Mouse (Mus musculus) ES-E14 (cell line): ENCODE measurements around the gene Rnase13. TPM values are rescaled to one million over a fixed set of nuclear protein-coding genes. Genes with fewer than 3 reads are reported as not detected.

Source experiments
- DNase-seq: peaks from one replicate; pipeline ENCODE4 v3.0.0-alpha.2; 2013; ENCODE audit warnings: low read depth, low spot score
- H3K27ac ChIP-seq: 2 replicates; pipeline ENCODE4 v1.5.1; 2012; ENCODE audit warnings: low read depth, mild to moderate bottlenecking, low read length, moderate library complexity, mixed read lengths; ENCODE audit not compliant: poor library complexity, insufficient read depth, severe bottlenecking
- H3K36me3 ChIP-seq: 2 replicates; pipeline ENCODE4 v1.6.1; 2012; ENCODE audit warnings: mild to moderate bottlenecking, low read length, moderate library complexity, mixed read lengths; ENCODE audit not compliant: control insufficient read depth, poor library complexity, insufficient read depth, severe bottlenecking
- H3K4me1 ChIP-seq, 2 experiments: fragments of 150-350 bp in 1 of 2; sonication (generic) in 1 of 2; 2 replicates each; pipeline ENCODE4 v1.6.1; 2012; ENCODE audit warnings: low read length in 2 of 2, mild to moderate bottlenecking in 1 of 2, mixed read lengths in 1 of 2; ENCODE audit not compliant: control insufficient read depth in 2 of 2, insufficient read depth in 2 of 2, poor library complexity in 1 of 2
- H3K4me3 ChIP-seq, 2 experiments: fragments of 150-350 bp in 1 of 2; sonication (generic) in 1 of 2; 2 replicates each; pipeline ENCODE4 v1.5.1; 2012; ENCODE audit warnings: low read length in 2 of 2, low read depth in 1 of 2, mild to moderate bottlenecking in 1 of 2, mixed read lengths in 1 of 2; ENCODE audit not compliant: insufficient read depth in 1 of 2, poor library complexity in 1 of 2, severe bottlenecking in 1 of 2
- H3K9ac ChIP-seq: 2 replicates; pipeline ENCODE4 v1.6.1; 2012; ENCODE audit warnings: low read depth, mild to moderate bottlenecking, low read length, mixed read lengths; ENCODE audit not compliant: poor library complexity, insufficient read depth, severe bottlenecking
- H3K9me3 ChIP-seq: fragments of 150-350 bp; sonication (generic); 2 replicates; pipeline ENCODE4 v1.6.1; 2012; ENCODE audit warnings: low read depth, mild to moderate bottlenecking, low read length; ENCODE audit not compliant: control insufficient read depth, insufficient read depth
- CHD2 ChIP-seq: IDR thresholded peaks from 2 replicates; pipeline ENCODE4 v1.6.1; 2014; ENCODE audit warnings: mild to moderate bottlenecking, low read depth, low read length, inconsistent platforms
- HCFC1 ChIP-seq: IDR thresholded peaks from 2 replicates; pipeline ENCODE4 v1.6.1; 2012; ENCODE audit warnings: low read length, inconsistent platforms, borderline replicate concordance; ENCODE audit not compliant: insufficient read depth
- MAFK ChIP-seq: IDR thresholded peaks from 2 replicates; pipeline ENCODE4 v1.6.1; 2014; ENCODE audit warnings: mild to moderate bottlenecking, low read depth, low read length, inconsistent platforms; ENCODE audit not compliant: insufficient read depth
- ZC3H11A ChIP-seq: IDR thresholded peaks from 2 replicates; pipeline ENCODE4 v1.6.1; 2012; ENCODE audit warnings: low read depth, mild to moderate bottlenecking, inconsistent platforms, low read length, borderline replicate concordance
- ZNF384 ChIP-seq: IDR thresholded peaks from 2 replicates; pipeline ENCODE4 v1.6.1; 2012; ENCODE audit warnings: low read depth, low read length, inconsistent platforms
- in situ Hi-C, 2 experiments: fragments of 600-800 bp; cut with MboI; formaldehyde crosslinking; loops; one replicate each; pipeline ENCODE4 v1.15.1; 2025; ENCODE audit warnings: low sequenced_read_pairs in 2 of 2, inconsistent platforms in 1 of 2; ENCODE audit not compliant: unreplicated experiment in 2 of 2
- total RNA-seq: library from RNA; depleted of rRNA; stranded (reverse); fragments of 300-350 nt; gene quantifications from 2 replicates; pipeline ENCODE4 v1.2.3, GENCODE M21; 2012; rRNA removed

The Rnase13 gene
- total RNA-seq, 1 experiment, result not detected

DNA sequence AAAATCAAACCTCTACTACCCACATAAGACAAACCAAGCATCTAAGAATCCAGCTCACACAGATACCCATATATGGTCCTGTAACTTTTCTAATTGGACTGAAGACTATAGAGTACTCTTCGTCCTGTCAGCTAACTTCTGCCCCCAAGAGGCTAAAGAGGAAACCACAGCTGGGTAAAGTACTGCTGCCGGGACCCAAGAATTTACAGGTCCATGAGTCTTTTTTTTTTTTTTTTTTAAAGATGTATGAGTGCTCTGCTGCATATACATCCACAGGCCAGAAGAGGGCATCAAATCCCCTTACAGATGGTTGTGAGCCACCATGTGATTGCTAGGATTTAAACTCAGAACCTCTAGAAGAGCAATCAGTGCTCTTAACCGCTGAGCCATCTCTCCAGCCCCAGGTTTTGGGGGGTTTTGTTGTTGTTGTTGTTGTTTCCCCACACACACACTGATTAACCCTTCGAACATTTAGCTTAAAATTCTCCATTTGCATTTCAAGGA, 39.0 kb downstream of the Rnase13 start:
- in situ Hi-C loops, result no loop called here
- no peaks in the 10 kb centered on the region; a peak in 1 of 4 replicates for H3K4me1 ChIP-seq
- no peak overlapping the region; the same call in 1 of the 2 replicates for H3K27ac ChIP-seq
- H3K9ac ChIP-seq, result no peak overlapping the region; the same call in 1 of the 2 replicates
- DNase-seq, result peak; percentile 86
- no peak for TF ChIP-seq HCFC1
- TF ChIP-seq ZNF384, result peak; percentile 81
- no peaks in the 10 kb centered on the region for H3K9me3 ChIP-seq
- H3K4me3 ChIP-seq, result peak overlapping the region; percentile 65 to 97
- peaks cover 9% of the 10 kb centered on the region for H3K36me3 ChIP-seq

DNA sequence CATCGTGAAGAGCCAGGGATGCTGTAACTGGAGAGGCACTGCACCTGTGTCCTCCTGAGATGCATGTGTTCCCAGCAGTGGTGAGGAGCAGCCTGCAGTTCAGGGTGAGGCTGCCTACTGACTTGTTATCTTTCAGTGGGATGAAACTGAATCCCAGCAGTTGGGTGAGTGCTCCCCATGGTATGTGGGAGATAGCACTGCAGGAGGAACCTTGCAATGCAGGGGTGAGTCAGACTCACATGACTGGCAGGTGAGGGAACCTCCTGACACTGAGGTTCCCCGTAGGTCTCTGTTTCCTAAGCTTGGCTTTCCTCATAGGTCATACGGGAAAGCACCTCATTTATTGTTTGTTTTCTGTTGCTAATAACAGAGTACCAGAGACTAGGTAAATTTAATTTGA, 45.1 kb downstream of the Rnase13 start:
- no peak overlapping the region for H3K9ac ChIP-seq
- H3K36me3 ChIP-seq, result no peaks in the 10 kb centered on the region
- no peak overlapping the region for H3K27ac ChIP-seq
- in situ Hi-C loops, result no loop called here
- no peak overlapping the region for H3K4me3 ChIP-seq
- H3K4me1 ChIP-seq, result no peaks in the 10 kb centered on the region
- TF ChIP-seq ZNF384 (no peak), CHD2 (no peak), ZC3H11A (no peak), HCFC1 (no peak), MAFK (no peak)
- DNase-seq, result no peak
- no peaks in the 10 kb centered on the region for H3K9me3 ChIP-seq

DNA sequence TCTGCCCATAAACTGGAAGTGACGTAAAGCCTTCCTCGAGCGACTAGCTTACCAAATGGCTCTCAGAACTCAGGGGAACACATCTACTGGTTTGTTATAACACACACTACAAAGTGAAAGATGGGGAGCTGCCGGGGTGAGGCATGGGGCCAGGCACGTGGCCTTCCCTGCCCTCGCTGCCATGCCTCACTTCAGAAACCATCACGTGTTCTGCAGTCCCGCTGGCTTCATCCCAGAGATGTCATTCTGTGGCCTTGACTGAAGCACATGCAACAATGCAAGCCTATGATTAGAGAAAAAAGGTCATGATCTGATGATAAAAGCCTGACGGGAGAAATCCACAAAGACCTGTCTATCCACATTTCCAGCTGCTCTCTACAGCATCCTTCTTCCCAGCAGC, 50.8 kb downstream of the Rnase13 start:
- Histone ChIP-seq H3K27ac (no peak overlapping the region), H3K9me3 (no peaks in the 10 kb centered on the region), H3K4me1 (no peaks in the 10 kb centered on the region), H3K9ac (no peak overlapping the region), H3K4me3 (no peak overlapping the region), H3K36me3 (no peaks in the 10 kb centered on the region)
- no peak for DNase-seq
- in situ Hi-C loops, result no loop called here
- TF ChIP-seq ZNF384, result no peak

Other genes starting within 250 kb of the Rnase13 start
- not detected in 2 replicates for gene Gm17079, start 227.3 kb downstream of the Rnase13 start, total RNA-seq
- not detected in 2 replicates for gene Gm5800, start 205.6 kb downstream of the Rnase13 start, total RNA-seq
- not detected in 2 replicates for gene Ang4, start 149.2 kb downstream of the Rnase13 start, total RNA-seq
- gene AY358078, start 122.7 kb downstream of the Rnase13 start, total RNA-seq, result not detected in 2 replicates
- gene Ear6, start 69.1 kb downstream of the Rnase13 start, total RNA-seq, result not detected in 2 replicates
- 19.7 and 40.1 TPM in 2 replicates for gene Mettl17, start 37.9 kb downstream of the Rnase13 start, total RNA-seq
- gene Slc39a2, start 29.9 kb downstream of the Rnase13 start, total RNA-seq, result 0.49 and 0.74 TPM in 2 replicates
- 5.7 and 16.6 TPM in 2 replicates for gene Ndrg2, start 8.6 kb downstream of the Rnase13 start, total RNA-seq
- gene Tppp2, start 4.3 kb downstream of the Rnase13 start, total RNA-seq, result not detected in 2 replicates
- 10.1 and 14.0 TPM in 2 replicates for gene Arhgef40, start 61.9 kb upstream of the Rnase13 start, total RNA-seq
- 3.6 and 7.7 TPM in 2 replicates for gene Tmem253, start 92.9 kb upstream of the Rnase13 start, total RNA-seq
- 59.5 and 98.0 TPM in 2 replicates for gene Zfp219, start 98.0 kb upstream of the Rnase13 start, total RNA-seq
- not detected in 2 replicates for gene Olfr221, start 119.7 kb upstream of the Rnase13 start, total RNA-seq
- gene Hnrnpc, start 181.3 kb upstream of the Rnase13 start, total RNA-seq, result 242 and 267 TPM in 2 replicates
- gene Rpgrip1, start 187.9 kb upstream of the Rnase13 start, total RNA-seq, result 3.3 and 6.4 TPM in 2 replicates